Mouse (Mus musculus) Patski (cell line): ENCODE data around the gene Adcy6. TPM values are rescaled to one million over a fixed set of nuclear protein-coding genes. Genes with fewer than 3 reads are reported as not detected.

Source experiments
- ATAC-seq: fragments of 100-300 bp; one replicate; pipeline ENCODE4 v1.8.0; 2021
- CTCF ChIA-PET: fragments of 350-600 bp; sonication (Branson Sonifier 250); formaldehyde crosslinking; loops from one replicate; lab custom pipeline; 2022; ENCODE audit warnings: inconsistent platforms; lab: Charles Lee
- POLR2A ChIA-PET: fragments of 350-600 bp; sonication (Branson Sonifier 250); formaldehyde crosslinking; loops from one replicate; lab custom pipeline; 2022; ENCODE audit warnings: antibody characterized with exemption, inconsistent platforms; lab: Charles Lee
- DNase-seq: peaks from one replicate; pipeline ENCODE4 v3.0.0-alpha.2; 2011; ENCODE audit warnings: low read depth, low spot score
- H3K27me3 ChIP-seq: fragments of 371-371 bp; one replicate; pipeline ENCODE4 v1.5.1; 2021
- CTCF ChIP-seq: fragments of 100-300 bp; IDR thresholded peaks from one replicate; pipeline ENCODE4 v1.5.1; 2021
- in situ Hi-C: fragments of 300-500 bp; cut with MboI; formaldehyde crosslinking; loops from 3 replicates; pipeline ENCODE4 v1.11.1; 2018; ENCODE audit warnings: low pct_unique_long_range_greater_than_20kb, mixed read lengths
- polyA plus RNA-seq: library from polyadenylated mRNA; unstranded; gene quantifications from one replicate; pipeline ENCODE4 v1.2.3, GENCODE M21; 2021

Gene Adcy6
- polyA plus RNA-seq, 1 experiment from 2014 or later, result 114 TPM

GRCm38 (mm10) chr15:98640157-98640556, 30.3 kb upstream of the Adcy6 start:
- no peaks in the 10 kb centered on the region for H3K27me3 ChIP-seq
- DNase-seq (no peak), ATAC-seq (no peak)
- POLR2A ChIA-PET, result interaction anchor here (0.6 kb wide), 1 partner anchor 101 kb away, joined by 3 read pairs; no protein-coding TSS in a partner anchor
- in situ Hi-C loops, result no loop called here
- CTCF ChIA-PET, result no interaction called here
- no peak for TF ChIP-seq CTCF

DNA sequence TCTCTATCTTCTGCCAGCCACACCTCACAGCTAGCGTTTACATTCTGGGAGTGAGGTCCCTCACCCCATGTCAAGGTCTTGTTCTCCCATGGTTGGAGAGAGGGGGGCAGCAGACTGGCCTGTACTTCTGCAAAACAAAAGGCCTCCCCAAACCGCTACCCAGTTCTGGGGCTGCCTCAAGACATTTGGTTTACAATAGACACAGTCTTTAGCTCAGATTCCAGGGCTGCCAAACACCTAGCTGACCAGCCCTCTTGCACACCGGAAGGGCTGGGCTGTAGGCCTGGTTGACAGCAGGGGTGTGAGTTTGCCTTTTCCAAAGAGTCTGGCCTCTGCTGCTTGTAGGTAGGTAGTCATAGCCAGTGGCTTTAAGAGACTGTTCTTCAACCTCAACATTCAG, 27.3 kb upstream of the Adcy6 start:
- ATAC-seq, result no peak
- in situ Hi-C loops, result no loop called here
- CTCF ChIA-PET, result interaction anchor here (1.1 kb wide), 1 partner anchor 27 kb away, joined by 3 read pairs; no protein-coding TSS in a partner anchor

GRCm38 (mm10) chr15:98636517-98636916, 26.6 kb upstream of the Adcy6 start:
- TF ChIP-seq CTCF, result no peak
- no peak for ATAC-seq
- no peak for DNase-seq
- no peaks in the 10 kb centered on the region for H3K27me3 ChIP-seq
- in situ Hi-C loops, result no loop called here
- POLR2A ChIA-PET, result no interaction called here
- CTCF ChIA-PET, result interaction anchor here (1.1 kb wide), 1 partner anchor 28 kb away, joined by 3 read pairs; no protein-coding TSS in a partner anchor

More for the DNA sequence above, 27.3 kb upstream of the Adcy6 start:
- no peak for DNase-seq
- H3K27me3 ChIP-seq, result no peaks in the 10 kb centered on the region
- POLR2A ChIA-PET, result no interaction called here
- TF ChIP-seq CTCF, result no peak

DNA sequence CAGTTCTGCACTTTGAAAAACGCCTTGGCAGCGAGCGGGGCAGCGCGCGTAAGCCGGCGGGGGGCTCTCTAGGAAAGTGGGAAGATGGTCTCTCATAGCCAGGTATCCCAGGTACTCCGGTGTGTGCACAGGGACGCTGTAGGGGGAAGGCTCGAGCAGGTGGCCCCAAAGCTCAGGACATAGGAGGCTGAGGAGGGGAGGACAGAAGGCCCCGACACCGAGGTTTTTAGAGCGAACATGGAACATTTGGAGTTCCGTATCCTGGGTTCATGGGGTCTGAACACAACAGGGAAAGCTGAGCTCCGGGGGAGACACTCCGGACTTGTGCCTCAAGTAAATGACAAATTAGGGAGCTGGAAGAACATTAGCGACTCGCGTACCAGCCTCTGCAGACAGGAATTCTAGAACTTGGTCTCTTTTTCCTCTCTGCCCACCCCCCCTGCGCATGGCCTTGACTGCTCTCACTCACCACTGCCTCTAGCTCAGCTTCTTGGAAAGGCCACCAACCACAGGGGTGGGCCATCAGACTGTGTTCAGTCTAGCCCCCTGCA, 25.5 kb upstream of the Adcy6 start:
- CTCF ChIA-PET, result interaction anchor here (0.9 kb wide), 1 partner anchor 10 kb away, joined by 3 read pairs; no protein-coding TSS in a partner anchor
- DNase-seq (no peak), ATAC-seq (no peak)
- in situ Hi-C loops, result no loop called here
- no peak for TF ChIP-seq CTCF
- POLR2A ChIA-PET, result no interaction called here
- no peaks in the 10 kb centered on the region for H3K27me3 ChIP-seq

GRCm38 (mm10) chr15:98634541-98635081, 24.7 kb upstream of the Adcy6 start:
- in situ Hi-C loops, result no loop called here
- H3K27me3 ChIP-seq, result no peaks in the 10 kb centered on the region
- CTCF ChIA-PET, result interaction anchor here (1.0 to 1.2 kb wide), 2 partner anchors 30 to 93 kb away, joined by 3 read pairs; no protein-coding TSS in a partner anchor
- POLR2A ChIA-PET, result interaction anchor here (1.3 to 1.5 kb wide), 3 partner anchors 8 to 28 kb away, joined by 3 to 5 read pairs (median 4); no protein-coding TSS in a partner anchor
- DNase-seq (no peak), ATAC-seq (peak; percentile 61)
- no peak for TF ChIP-seq CTCF

GRCm38 (mm10) chr15:98633822-98634470, 24.1 kb upstream of the Adcy6 start:
- no peaks in the 10 kb centered on the region for H3K27me3 ChIP-seq
- ATAC-seq (peak; percentile 9), DNase-seq (no peak)
- in situ Hi-C loops, result no loop called here
- no peak for TF ChIP-seq CTCF
- CTCF ChIA-PET, result interaction anchor here (1.0 to 2.6 kb wide), 3 partner anchors 31 to 94 kb away, joined by 3 to 11 read pairs (median 3); no protein-coding TSS in a partner anchor
- POLR2A ChIA-PET, result interaction anchor here (0.6 to 1.5 kb wide), 6 partner anchors 9 to 41 kb away, joined by 3 to 8 read pairs (median 4); no protein-coding TSS in a partner anchor

DNA sequence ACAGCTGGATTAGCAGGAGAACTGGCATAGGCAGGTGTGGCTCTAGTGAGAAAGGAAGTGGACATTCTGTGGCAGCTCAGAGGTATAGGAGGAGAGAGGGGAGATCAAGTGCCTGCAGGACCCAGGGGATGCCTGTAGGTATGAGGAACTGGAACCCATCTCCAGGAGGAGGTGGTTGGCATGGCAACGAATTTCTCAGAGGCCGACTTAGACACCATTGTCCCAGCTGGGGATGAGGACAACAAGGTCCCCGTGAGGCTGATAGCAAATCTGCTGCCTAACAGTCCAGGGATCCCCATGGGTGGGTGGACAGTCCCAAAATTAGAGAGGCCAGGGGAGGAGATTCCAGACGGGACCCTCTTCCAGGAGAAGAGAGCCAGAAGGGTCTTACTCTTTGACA, 23.0 kb upstream of the Adcy6 start:
- ATAC-seq, result no peak
- in situ Hi-C loops, result no loop called here
- TF ChIP-seq CTCF, result no peak
- ChIA-PET POLR2A (interaction anchor here (0.7 to 1.4 kb wide), 4 partner anchors 9 to 27 kb away, joined by 3 to 5 read pairs (median 3); no protein-coding TSS in a partner anchor), CTCF (interaction anchor here (1.7 to 2.6 kb wide), 2 partner anchors 16 to 53 kb away, joined by 8 to 11 read pairs; no protein-coding TSS in a partner anchor)
- H3K27me3 ChIP-seq, result no peaks in the 10 kb centered on the region
- DNase-seq, result no peak

DNA sequence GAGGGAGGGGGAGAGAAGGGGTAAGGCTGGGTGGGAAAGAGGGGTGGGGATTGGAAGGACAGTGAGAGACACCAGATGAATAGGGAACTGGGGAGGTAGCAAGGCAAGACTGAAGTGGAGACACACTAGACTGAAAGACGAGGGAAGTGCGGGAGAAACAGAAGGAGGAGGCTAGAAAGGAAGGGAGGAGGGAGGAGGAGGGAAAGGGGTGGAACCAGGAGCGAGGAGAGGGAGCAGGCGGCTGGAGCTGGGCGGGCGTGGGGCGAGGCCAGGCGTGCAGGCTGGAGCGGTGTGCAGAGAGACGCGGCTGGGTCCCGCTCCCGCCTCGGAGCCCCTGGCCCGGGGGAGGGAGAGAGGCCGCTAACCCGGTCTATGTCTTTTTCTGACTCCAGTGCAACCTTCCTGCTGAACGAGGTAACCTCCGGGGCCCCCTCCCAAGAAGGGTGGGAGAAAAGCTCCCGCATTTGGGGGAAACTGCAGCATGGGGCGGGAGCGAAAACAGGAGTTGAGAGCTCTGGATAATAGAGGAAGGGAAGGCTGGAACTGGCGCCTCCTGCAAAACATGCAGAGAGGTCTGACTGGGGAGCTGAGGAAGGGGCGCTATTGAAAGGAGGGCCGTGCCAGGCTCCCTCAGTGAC, 22.4 kb upstream of the Adcy6 start:
- ChIA-PET CTCF (interaction anchor here (0.6 to 2.6 kb wide), 7 partner anchors 10 to 52 kb away, joined by 3 to 11 read pairs (median 3); no protein-coding TSS in a partner anchor), POLR2A (interaction anchor here (0.7 kb wide), 1 partner anchor 10 kb away, joined by 3 read pairs; no protein-coding TSS in a partner anchor)
- no peaks in the 10 kb centered on the region for H3K27me3 ChIP-seq
- TF ChIP-seq CTCF, result no peak
- DNase-seq (no peak), ATAC-seq (peak; percentile 22)
- in situ Hi-C loops, result no loop called here

- no peak for TF ChIP-seq CTCF
- CTCF ChIA-PET, result interaction anchor here (0.7 to 2.6 kb wide), 7 partner anchors 9 to 51 kb away, joined by 3 to 11 read pairs (median 3); no protein-coding TSS in a partner anchor
- H3K27me3 ChIP-seq, result no peaks in the 10 kb centered on the region
- no peak for DNase-seq
- in situ Hi-C loops, result no loop called here
- POLR2A ChIA-PET, result no interaction called here
- ATAC-seq, result peak; percentile 25
Observed at GRCm38 (mm10) chr15:98631493-98631892, 21.6 kb upstream of the Adcy6 start.

GRCm38 (mm10) chr15:98630540-98630939, 20.7 kb upstream of the Adcy6 start, which contains the start of gene Cacnb3:
Cacnb3 (plus strand) TSS chr15:98630840.
- ChIA-PET POLR2A (interaction anchor here (0.7 to 0.9 kb wide), 2 partner anchors 16 to 99 kb away, joined by 3 to 4 read pairs; no protein-coding TSS in a partner anchor), CTCF (interaction anchor here (0.7 to 1.2 kb wide), 2 partner anchors 13 to 50 kb away, joined by 3 to 4 read pairs; no protein-coding TSS in a partner anchor)
- DNase-seq, result no peak
- no peak for ATAC-seq
- H3K27me3 ChIP-seq, result no peaks in the 10 kb centered on the region
- in situ Hi-C loops, result no loop called here
- no peak for TF ChIP-seq CTCF
